Mouse (Mus musculus): ENCODE measurements around the gene Gm10778.

- TF ChIP-seq POLR2A (IDR thresholded peaks at IDR 0.05; ENCODE audit: control insufficient read depth, extremely low read depth, insufficient read depth, low read length, poor library complexity) (no peak), CTCF (IDR thresholded peaks at IDR 0.05; ENCODE audit: borderline replicate concordance, control insufficient read depth, extremely low read depth, insufficient read depth, low read length, poor library complexity) (no peak)
Measured at GRCm38 (mm10) chr10:81602741-81603151, 46.1 kb upstream of the Gm10778 start.
